Mouse (Mus musculus): ENCODE measurements around the gene Foxp2. TPM values are rescaled to one million over a fixed set of nuclear protein-coding genes. Genes with fewer than 3 reads are reported as not detected.

The Foxp2 gene
- total and polyA plus RNA-seq, 2 experiments from 2014 or later = 37.2 to 50.8 TPM

GRCm38 (mm10) chr6:15347705-15348104 is 446.6 kb downstream of the Foxp2 start:
- H3K4me3 ChIP-seq (ENCODE audit: low read depth, low read length) = no peak overlapping the region
- 20% methylated on average over 3 of the region's 3 CpGs for WGBS
- TF ChIP-seq CTCF (IDR thresholded peaks at IDR 0.05; ENCODE audit: low read depth) = no peak
- no peak overlapping the region for H3K9ac ChIP-seq
- H3K9me3 ChIP-seq (ENCODE audit: low read length) = no peaks in the 10 kb centered on the region
- H3K4me2 ChIP-seq (ENCODE audit: low read depth) = no peak overlapping the region
- 0 out of 2 replicates have a peak, but pooled peaks cover 4% of the 10 kb centered on the region for H3K4me1 ChIP-seq (ENCODE audit: insufficient read depth)
- no peaks in the 10 kb centered on the region for H3K36me3 ChIP-seq (ENCODE audit: insufficient read depth)
- ATAC-seq (peak; percentile 60), DNase-seq (no peak)
- H3K27ac ChIP-seq (ENCODE audit: low read depth, low read length) = no peak overlapping the region
- no peaks in the 10 kb centered on the region for H3K27me3 ChIP-seq (ENCODE audit: insufficient read depth, low read length)

- peak; percentile 29; the same call in 1 of the 2 replicates for TF ChIP-seq CTCF (IDR thresholded peaks at IDR 0.05; ENCODE audit: low read depth)
- Histone ChIP-seq H3K9ac (no peak overlapping the region), H3K27me3 (ENCODE audit: insufficient read depth, low read length) (no peaks in the 10 kb centered on the region), H3K4me2 (ENCODE audit: low read depth) (no peak overlapping the region), H3K4me1 (ENCODE audit: insufficient read depth) (no peaks in the 10 kb centered on the region), H3K36me3 (ENCODE audit: insufficient read depth) (no peaks in the 10 kb centered on the region), H3K4me3 (ENCODE audit: low read depth, low read length) (no peak overlapping the region), H3K9me3 (ENCODE audit: low read length) (no peaks in the 10 kb centered on the region), H3K27ac (ENCODE audit: low read depth, low read length) (no peak overlapping the region)
- 87% methylated on average over 4 of the region's 4 CpGs for WGBS
- ATAC-seq (no peak), DNase-seq (no peak)
These were observed 454.7 kb downstream of the Foxp2 start for GRCm38 (mm10) chr6:15355852-15356251.

- Histone ChIP-seq H3K4me3 (ENCODE audit: low read depth, low read length) (no peak overlapping the region), H3K4me1 (ENCODE audit: insufficient read depth) (no peaks in the 10 kb centered on the region), H3K9me3 (ENCODE audit: low read length) (no peaks in the 10 kb centered on the region), H3K27ac (ENCODE audit: low read depth, low read length) (no peak overlapping the region), H3K27me3 (ENCODE audit: insufficient read depth, low read length) (no peaks in the 10 kb centered on the region), H3K4me2 (ENCODE audit: low read depth) (no peak overlapping the region), H3K9ac (no peak overlapping the region), H3K36me3 (ENCODE audit: insufficient read depth) (no peaks in the 10 kb centered on the region)
- TF ChIP-seq CTCF (IDR thresholded peaks at IDR 0.05; ENCODE audit: low read depth) = no peak
- ATAC-seq = no peak
- DNase-seq = no peak
- WGBS = 37% methylated on average over 8 of the region's 8 CpGs
These were observed 469.1 kb downstream of the Foxp2 start for GRCm38 (mm10) chr6:15370281-15370680.

- DNase-seq (no peak), ATAC-seq (no peak)
- H3K27ac ChIP-seq (ENCODE audit: low read depth, low read length) = no peak overlapping the region
- H3K27me3 ChIP-seq (ENCODE audit: insufficient read depth, low read length) = no peaks in the 10 kb centered on the region
- no peak for TF ChIP-seq CTCF (IDR thresholded peaks at IDR 0.05; ENCODE audit: low read depth)
- H3K36me3 ChIP-seq (ENCODE audit: insufficient read depth) = no peaks in the 10 kb centered on the region
- H3K4me1 ChIP-seq (ENCODE audit: insufficient read depth) = no peaks in the 10 kb centered on the region
- H3K4me2 ChIP-seq (ENCODE audit: low read depth) = no peak overlapping the region
- H3K9ac ChIP-seq = no peak overlapping the region
- WGBS = 67% methylated on average over 4 of the region's 4 CpGs
- H3K4me3 ChIP-seq (ENCODE audit: low read depth, low read length) = no peak overlapping the region
- no peaks in the 10 kb centered on the region for H3K9me3 ChIP-seq (ENCODE audit: low read length)
These were observed 469.7 kb downstream of the Foxp2 start for GRCm38 (mm10) chr6:15370827-15371226.

- Histone ChIP-seq H3K27ac (ENCODE audit: low read depth, low read length) (no peak overlapping the region), H3K4me1 (ENCODE audit: insufficient read depth) (no peaks in the 10 kb centered on the region), H3K9ac (no peak overlapping the region), H3K9me3 (ENCODE audit: low read length) (no peaks in the 10 kb centered on the region), H3K27me3 (ENCODE audit: insufficient read depth, low read length) (no peaks in the 10 kb centered on the region), H3K36me3 (ENCODE audit: insufficient read depth) (no peaks in the 10 kb centered on the region), H3K4me2 (ENCODE audit: low read depth) (no peak overlapping the region), H3K4me3 (ENCODE audit: low read depth, low read length) (no peak overlapping the region)
- ATAC-seq (no peak), DNase-seq (no peak)
- WGBS = 29% methylated on average over 3 of the region's 3 CpGs
- TF ChIP-seq CTCF (IDR thresholded peaks at IDR 0.05; ENCODE audit: low read depth) = no peak
These were observed 472.5 kb downstream of the Foxp2 start for GRCm38 (mm10) chr6:15373621-15374020.

DNA sequence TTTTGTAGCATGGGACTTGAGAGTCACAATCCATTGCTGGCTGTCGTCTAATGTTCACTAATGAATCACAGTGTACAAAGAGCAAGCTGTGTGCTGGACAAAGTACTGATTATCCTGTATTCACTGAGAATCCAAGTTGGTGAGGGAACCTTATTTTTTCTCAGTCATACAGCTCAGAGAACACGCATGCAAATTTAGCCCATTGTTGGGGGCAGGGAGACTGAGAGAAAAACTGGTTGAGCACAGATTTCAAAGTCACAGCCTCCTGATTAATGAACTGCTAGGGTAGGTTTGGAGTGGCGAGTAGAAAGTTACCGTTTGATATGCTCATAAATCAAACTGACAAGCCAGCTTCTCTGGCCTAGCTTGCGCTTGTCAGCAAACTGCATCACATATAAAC is 477.1 kb downstream of the Foxp2 start:
- Histone ChIP-seq H3K4me2 (ENCODE audit: low read depth) (no peak overlapping the region), H3K9ac (no peak overlapping the region), H3K4me1 (ENCODE audit: insufficient read depth) (no peaks in the 10 kb centered on the region), H3K27me3 (ENCODE audit: insufficient read depth, low read length) (no peaks in the 10 kb centered on the region), H3K4me3 (ENCODE audit: low read depth, low read length) (no peak overlapping the region), H3K9me3 (ENCODE audit: low read length) (no peaks in the 10 kb centered on the region), H3K36me3 (ENCODE audit: insufficient read depth) (no peaks in the 10 kb centered on the region), H3K27ac (ENCODE audit: low read depth, low read length) (0 out of 2 replicates have a peak overlapping the region, but pooled peaks have one; percentile 9)
- no peak for TF ChIP-seq CTCF (IDR thresholded peaks at IDR 0.05; ENCODE audit: low read depth)
- ATAC-seq (peak; percentile 32; the same call in 1 of the 2 replicates), DNase-seq (no peak)
- 19% methylated on average over 5 of the region's 5 CpGs for WGBS

DNA sequence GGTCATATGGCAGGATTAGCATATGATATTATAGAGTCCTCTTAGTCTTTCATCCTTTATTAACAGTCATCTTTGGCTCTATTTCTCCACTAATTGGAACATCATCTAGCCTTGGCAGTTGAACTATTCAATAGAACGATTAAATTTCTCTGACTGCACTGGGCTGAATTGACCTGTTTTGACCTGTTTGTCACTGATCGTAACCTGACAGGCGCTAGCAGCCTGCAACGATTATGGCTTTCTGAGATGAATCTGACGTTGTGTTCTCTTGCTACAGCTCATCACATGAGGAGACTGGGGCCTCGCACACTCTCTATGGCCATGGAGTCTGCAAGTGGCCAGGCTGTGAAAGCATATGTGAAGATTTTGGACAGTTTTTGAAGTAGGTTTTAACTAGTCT is 495.3 kb downstream of the Foxp2 start:
- no peak overlapping the region for H3K4me3 ChIP-seq (ENCODE audit: low read depth, low read length)
- 43% methylated on average over 6 of the region's 6 CpGs for WGBS
- H3K9ac ChIP-seq = no peak overlapping the region
- no peaks in the 10 kb centered on the region for H3K4me1 ChIP-seq (ENCODE audit: insufficient read depth)
- ATAC-seq (no peak), DNase-seq (no peak)
- H3K27ac ChIP-seq (ENCODE audit: low read depth, low read length) = no peak overlapping the region
- H3K27me3 ChIP-seq (ENCODE audit: insufficient read depth, low read length) = no peaks in the 10 kb centered on the region; the same call in 1 of the 2 replicates
- no peaks in the 10 kb centered on the region for H3K36me3 ChIP-seq (ENCODE audit: insufficient read depth)
- H3K9me3 ChIP-seq (ENCODE audit: low read length) = no peaks in the 10 kb centered on the region
- TF ChIP-seq CTCF (IDR thresholded peaks at IDR 0.05; ENCODE audit: low read depth) = no peak
- no peak overlapping the region for H3K4me2 ChIP-seq (ENCODE audit: low read depth)
